7 mouse cellular contexts compared by ENCODE assay signal in the genomic region with DNA sequence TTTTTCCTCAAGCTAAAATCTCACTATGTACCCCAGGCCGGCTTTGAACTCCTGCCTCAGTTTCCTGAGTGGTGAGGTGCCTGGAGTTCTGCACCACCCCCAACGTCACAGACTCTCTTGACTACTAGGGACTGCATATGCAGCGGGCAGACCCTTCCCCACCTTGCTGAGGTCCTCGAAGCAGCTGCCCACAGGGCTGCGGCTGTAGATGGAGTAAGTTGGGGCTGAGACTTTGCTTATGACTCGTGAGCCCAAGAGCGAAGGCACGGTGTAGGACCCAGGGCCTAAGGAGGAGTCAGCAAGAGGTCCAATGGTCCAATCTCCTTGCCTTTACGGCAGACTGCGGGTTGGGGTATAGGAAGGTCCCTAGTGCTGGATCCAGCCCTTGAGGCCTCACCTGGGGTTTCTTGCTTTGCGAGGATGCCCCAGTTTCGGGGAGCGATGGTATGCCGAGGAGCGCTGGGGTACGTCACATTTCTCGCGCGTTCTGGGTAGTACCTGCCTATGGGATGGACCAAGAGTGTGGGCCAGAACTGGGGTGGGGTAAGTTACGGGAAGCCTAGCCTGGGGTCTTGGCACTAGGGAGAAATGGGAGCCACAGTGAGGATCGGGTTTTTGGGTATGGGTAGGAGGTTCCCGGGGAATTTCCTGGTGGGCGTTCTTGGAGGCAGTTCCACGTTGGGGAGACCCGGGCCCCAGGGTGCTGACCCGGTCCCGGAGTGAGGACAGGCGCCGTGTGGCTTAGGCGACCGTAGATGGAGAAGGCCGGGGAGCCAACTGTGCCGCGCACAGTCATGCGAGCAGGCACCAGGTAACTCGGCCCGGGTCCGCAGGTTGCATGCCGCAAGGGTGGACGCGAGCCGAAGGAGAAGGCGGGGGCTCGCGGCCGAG. TPM values are rescaled to one million over a fixed set of nuclear protein-coding genes. Genes with fewer than 3 reads are reported as not detected.
A peak's percentile ranks its signal among the peaks of the same experiment; 100 is the strongest.
DNase-seq lines count a peak whose midpoint lies in the region; ATAC-seq and TF ChIP-seq lines count a peak whose summit lies in the region.

No protein-coding gene starts in this region.

- peaks cover 41% of the 10 kb centered on the region for H3K27me3 ChIP-seq in lung, embryonic 16.5 days (ENCODE audit: control insufficient read depth, insufficient read depth, low read depth, low read length)
- H3K27me3 ChIP-seq in intestine, postnatal 0 days (replicated peaks; ENCODE audit: control insufficient read depth, insufficient read depth, low read length) = peaks cover 39% of the 10 kb centered on the region
- peaks cover 46% of the 10 kb centered on the region for H3K27me3 ChIP-seq in neural tube, embryonic 12.5 days (replicated peaks)

- TF ChIP-seq CTCF in embryonic fibroblast, embryonic 13.5 days (IDR thresholded peaks at IDR 0.05; ENCODE audit: borderline replicate concordance, insufficient read depth, low read length) = no peak
- no peak for TF ChIP-seq CTCF in intestine, postnatal 0 days (IDR thresholded peaks at IDR 0.05; ENCODE audit: low read depth)

- no peaks in the 10 kb centered on the region for H3K36me3 ChIP-seq in lung, embryonic 16.5 days (ENCODE audit: control insufficient read depth, insufficient read depth, low read length)
- no peaks in the 10 kb centered on the region for H3K36me3 ChIP-seq in intestine, postnatal 0 days (ENCODE audit: control insufficient read depth, insufficient read depth)
- no peaks in the 10 kb centered on the region for H3K36me3 ChIP-seq in neural tube, embryonic 12.5 days

- DNase-seq in lung, postnatal 36 days = no peak
- no peak for DNase-seq in ovary, postnatal 36 days (ENCODE audit: low spot score)
- DNase-seq in spleen, adult 12 weeks (ENCODE audit: low spot score) = no peak

- no peak for ATAC-seq in lung, embryonic 16.5 days (ENCODE audit: low read depth)
- no peak for ATAC-seq in intestine, postnatal 0 days
- ATAC-seq in neural tube, embryonic 12.5 days (ENCODE audit: low FRiP score, low read depth) = no peak

- no peaks in the 10 kb centered on the region for H3K9me3 ChIP-seq in lung, embryonic 16.5 days (ENCODE audit: control insufficient read depth, low read length)
- no peaks in the 10 kb centered on the region for H3K9me3 ChIP-seq in intestine, postnatal 0 days (ENCODE audit: control insufficient read depth)
- no peaks in the 10 kb centered on the region for H3K9me3 ChIP-seq in neural tube, embryonic 12.5 days

- H3K4me2 ChIP-seq in lung, embryonic 16.5 days (ENCODE audit: low read depth, low read length) = peak overlapping the region; percentile 72
- peak overlapping the region; percentile 74 for H3K4me2 ChIP-seq in intestine, postnatal 0 days (replicated peaks; ENCODE audit: low read depth)
- peak overlapping the region; percentile 63 for H3K4me2 ChIP-seq in neural tube, embryonic 12.5 days (replicated peaks)

- peak overlapping the region; percentile 53 for H3K9ac ChIP-seq in lung, embryonic 16.5 days (ENCODE audit: low read length)
- H3K9ac ChIP-seq in intestine, postnatal 0 days (ENCODE audit: low read depth, low read length) = no peak overlapping the region
- H3K9ac ChIP-seq in neural tube, embryonic 12.5 days = peak overlapping the region; percentile 40; the same call in 1 of the 2 replicates

- H3K27ac ChIP-seq in lung, embryonic 16.5 days (ENCODE audit: low read length) = no peak overlapping the region
- no peak overlapping the region for H3K27ac ChIP-seq in embryonic fibroblast, embryonic 13.5 days (ENCODE audit: insufficient read depth, low read length)
- H3K27ac ChIP-seq in intestine, postnatal 0 days (ENCODE audit: low read depth, low read length) = no peak overlapping the region
- no peak overlapping the region for H3K27ac ChIP-seq in neural tube, embryonic 12.5 days

- peaks cover 20% of the 10 kb centered on the region for H3K4me1 ChIP-seq in lung, embryonic 16.5 days (replicated peaks; ENCODE audit: control insufficient read depth, insufficient read depth, low read length)
- no peaks in the 10 kb centered on the region; the same call in 1 of the 2 replicates for H3K4me1 ChIP-seq in embryonic fibroblast, embryonic 13.5 days (ENCODE audit: control insufficient read depth, insufficient read depth, low read length)
- H3K4me1 ChIP-seq in intestine, postnatal 0 days (replicated peaks; ENCODE audit: control insufficient read depth, insufficient read depth, low read length) = peaks cover 9% of the 10 kb centered on the region
- H3K4me1 ChIP-seq in neural tube, embryonic 12.5 days = peaks cover 15% of the 10 kb centered on the region

- TF ChIP-seq POLR2A in embryonic fibroblast, embryonic 13.5 days (IDR thresholded peaks at IDR 0.05; ENCODE audit: low read depth, low read length) = no peak

- 10% methylated on average over 46 of the region's 46 CpGs for WGBS in lung, embryonic 16.5 days
- 19% methylated on average over 46 of the region's 46 CpGs for WGBS in intestine, postnatal 0 days
- 11% methylated on average over 46 of the region's 46 CpGs for WGBS in neural tube, embryonic 12.5 days

- peak overlapping the region; percentile 47 for H3K4me3 ChIP-seq in lung, embryonic 16.5 days (ENCODE audit: low read length)
- H3K4me3 ChIP-seq in embryonic fibroblast, embryonic 13.5 days (ENCODE audit: insufficient read depth, low read length) = peak overlapping the region; percentile 19; the same call in 1 of the 2 replicates
- H3K4me3 ChIP-seq in intestine, postnatal 0 days (ENCODE audit: low read depth, low read length) = peak overlapping the region; percentile 42
- peak overlapping the region; percentile 34 for H3K4me3 ChIP-seq in neural tube, embryonic 12.5 days

RNA-seq across cellular contexts. Expression of gene Odf3b, which starts 0.9 kb away (rescaled TPM):
- 9.6 and 16.1 TPM in 2 replicates for polyA plus RNA-seq in lung, embryonic 16.5 days (2015; fragmentation: Nextera tagmentation; extraction: Ambion mirVana)
- polyA plus RNA-seq in embryonic fibroblast, embryonic 13.5 days (2011; ENCODE audit: insufficient read length, low read depth, missing spikeins) = not detected in 2 replicates
- 2.1 and 3.2 TPM in 2 replicates for polyA plus RNA-seq in intestine, postnatal 0 days (2015; fragmentation: Nextera tagmentation; extraction: Ambion mirVana)
- polyA plus RNA-seq in neural tube, embryonic 12.5 days (2016; fragmentation: Nextera tagmentation; extraction: Ambion mirVana) = 0.30 and 0.54 TPM in 2 replicates

RNA-seq across cellular contexts. Expression of gene Tymp, which starts 1.3 kb away (rescaled TPM):
- 1.5 and 1.6 TPM in 2 replicates for polyA plus RNA-seq in lung, embryonic 16.5 days (2015; fragmentation: Nextera tagmentation; extraction: Ambion mirVana)
- polyA plus RNA-seq in embryonic fibroblast, embryonic 13.5 days (2011; ENCODE audit: insufficient read length, low read depth, missing spikeins) = not detected in 2 replicates
- 3.6 and 4.8 TPM in 2 replicates for polyA plus RNA-seq in intestine, postnatal 0 days (2015; fragmentation: Nextera tagmentation; extraction: Ambion mirVana)
- polyA plus RNA-seq in neural tube, embryonic 12.5 days (2016; fragmentation: Nextera tagmentation; extraction: Ambion mirVana) = 1.6 and 1.7 TPM in 2 replicates

RNA-seq across cellular contexts. Expression of gene Sco2, which starts 4.5 kb away (rescaled TPM):
- 3.4 and 7.7 TPM in 2 replicates for polyA plus RNA-seq in lung, embryonic 16.5 days (2015; fragmentation: Nextera tagmentation; extraction: Ambion mirVana)
- polyA plus RNA-seq in embryonic fibroblast, embryonic 13.5 days (2011; ENCODE audit: insufficient read length, low read depth, missing spikeins) = 13.8 and 14.1 TPM in 2 replicates
- polyA plus RNA-seq in intestine, postnatal 0 days (2015; fragmentation: Nextera tagmentation; extraction: Ambion mirVana) = 14.6 and 18.0 TPM in 2 replicates
- polyA plus RNA-seq in neural tube, embryonic 12.5 days (2016; fragmentation: Nextera tagmentation; extraction: Ambion mirVana) = 7.8 and 8.8 TPM in 2 replicates

RNA-seq across cellular contexts. Expression of gene Klhdc7b, which starts 6.5 kb away (rescaled TPM):
- polyA plus RNA-seq in lung, embryonic 16.5 days (2015; fragmentation: Nextera tagmentation; extraction: Ambion mirVana) = 0.04 TPM in 1 of 2 replicates, not detected in the other
- polyA plus RNA-seq in embryonic fibroblast, embryonic 13.5 days (2011; ENCODE audit: insufficient read length, low read depth, missing spikeins) = not detected in 2 replicates
- not detected in 2 replicates for polyA plus RNA-seq in intestine, postnatal 0 days (2015; fragmentation: Nextera tagmentation; extraction: Ambion mirVana)
- not detected in 2 replicates for polyA plus RNA-seq in neural tube, embryonic 12.5 days (2016; fragmentation: Nextera tagmentation; extraction: Ambion mirVana)

RNA-seq across cellular contexts. Expression of gene Ncaph2, which starts 22.7 kb away (rescaled TPM):
- polyA plus RNA-seq in lung, embryonic 16.5 days (2015; fragmentation: Nextera tagmentation; extraction: Ambion mirVana) = 158 and 172 TPM in 2 replicates
- 58.9 and 94.2 TPM in 2 replicates for polyA plus RNA-seq in embryonic fibroblast, embryonic 13.5 days (2011; ENCODE audit: insufficient read length, low read depth, missing spikeins)
- polyA plus RNA-seq in intestine, postnatal 0 days (2015; fragmentation: Nextera tagmentation; extraction: Ambion mirVana) = 55.2 and 65.2 TPM in 2 replicates
- 133 and 139 TPM in 2 replicates for polyA plus RNA-seq in neural tube, embryonic 12.5 days (2016; fragmentation: Nextera tagmentation; extraction: Ambion mirVana)
